9 mouse cellular contexts compared by ENCODE assay signal in the genomic region with DNA sequence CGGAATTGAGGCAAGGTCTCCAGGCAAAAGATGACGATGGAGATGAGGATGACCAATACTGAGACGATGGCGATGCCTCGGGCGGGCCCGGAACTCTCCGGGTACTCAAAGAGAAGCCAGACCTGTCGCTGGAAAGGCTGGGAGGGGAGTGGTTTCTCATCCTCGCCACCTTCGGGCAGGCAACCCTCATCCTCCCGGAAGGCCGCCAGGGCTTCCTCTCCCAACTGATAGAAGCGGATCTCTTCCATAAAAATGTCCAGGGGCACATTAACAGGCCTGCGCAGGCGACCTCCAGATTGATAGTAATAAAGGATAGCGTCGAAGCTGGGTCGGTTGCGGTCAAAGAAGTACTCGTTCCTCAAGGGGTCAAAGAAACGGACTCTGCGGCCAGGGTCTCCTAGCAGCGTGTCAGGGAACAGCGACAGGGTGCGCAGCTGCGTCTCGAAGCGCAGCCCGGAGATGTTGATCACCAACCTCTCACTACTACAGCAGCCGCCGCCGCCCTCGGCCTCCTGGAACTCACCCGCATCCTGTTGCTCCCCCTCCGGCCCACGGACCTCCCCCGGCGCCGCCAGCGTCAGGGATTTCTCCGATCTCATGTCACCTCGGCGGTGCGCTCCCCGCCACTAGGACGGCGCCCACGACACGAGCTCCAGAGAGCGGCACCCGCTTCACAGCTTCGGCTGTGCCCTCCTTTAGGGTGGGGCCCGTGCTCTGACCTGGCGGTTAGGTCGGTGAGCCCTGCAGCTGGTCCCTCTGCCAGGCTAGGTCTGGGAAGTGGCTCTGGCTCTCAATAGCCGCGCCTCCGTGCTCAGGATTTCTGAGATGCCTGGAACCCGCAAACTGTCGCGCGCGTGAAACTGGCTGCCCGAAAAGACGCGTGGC. TPM values are rescaled to one million over a fixed set of nuclear protein-coding genes. Genes with fewer than 3 reads are reported as not detected.
DNase-seq lines count a peak whose midpoint lies in the region; ATAC-seq lines count a peak whose summit lies in the region.
"Had no signal": no experiment of that assay in that cellular context is flagged by ENCODE, and none has a peak within 500 bp of the region (broad histone marks: within the 10 kb centered on the region; RNA-seq: fewer than 3 reads in every experiment).

No protein-coding gene starts in this region.

- peaks cover 19% of the 10 kb centered on the region for H3K4me1 ChIP-seq in kidney, embryonic 15.5 days
- H3K4me1 ChIP-seq in midbrain, embryonic 10.5 days = peaks cover 23% of the 10 kb centered on the region

- peaks cover 52% of the 10 kb centered on the region for H3K27me3 ChIP-seq in kidney, embryonic 15.5 days
- H3K27me3 ChIP-seq in midbrain, embryonic 10.5 days (ENCODE audit: low read depth, poor library complexity, severe bottlenecking) = peaks cover 67% of the 10 kb centered on the region

- peak overlapping the region; percentile 59 for H3K4me3 ChIP-seq in kidney, embryonic 15.5 days (replicated peaks)
- H3K4me3 ChIP-seq in midbrain, embryonic 10.5 days = peak overlapping the region; percentile 71

- WGBS in kidney, embryonic 15.5 days = under 1% methylated on average over 67 of the region's 67 CpGs
- 2% methylated on average over 67 of the region's 67 CpGs for WGBS in midbrain, embryonic 10.5 days

- peak; percentile 47 for ATAC-seq in kidney, embryonic 15.5 days (replicated peaks; ENCODE audit: low FRiP score)
- peak; percentile 22; the same call in 1 of the 2 replicates for ATAC-seq in common myeloid progenitor, adult 5-6 weeks (replicated peaks; ENCODE audit: low read depth, poor library complexity, severe bottlenecking)
- ATAC-seq in frontal cortex, adult (ENCODE audit: low TSS enrichment) = peak; percentile 29

- H3K36me3 ChIP-seq in kidney, embryonic 15.5 days = no peaks in the 10 kb centered on the region
- H3K36me3 ChIP-seq in midbrain, embryonic 10.5 days = no peaks in the 10 kb centered on the region

- no peak for DNase-seq in kidney, adult 9 months
- peak; percentile 44 to 72 for DNase-seq in layer of hippocampus, adult 18-20 months (ENCODE audit: low spot score in 2 of 2)
- peak; percentile 59 for DNase-seq in midbrain, embryonic 10.5 days (ENCODE audit: low spot score)
- DNase-seq in testis, postnatal 10 days (ENCODE audit: low spot score) = peak; percentile 59
- no peak for DNase-seq in ovary, postnatal 36 days (ENCODE audit: low spot score)

- H3K9me3 ChIP-seq in kidney, embryonic 15.5 days (replicated peaks) = no peaks in the 10 kb centered on the region
- no peaks in the 10 kb centered on the region for H3K9me3 ChIP-seq in midbrain, embryonic 10.5 days (replicated peaks)

- H3K4me2 ChIP-seq in kidney, embryonic 15.5 days = peak overlapping the region; percentile 98

- H3K9ac ChIP-seq in kidney, embryonic 15.5 days = peak overlapping the region; percentile 52

- no peak overlapping the region for H3K27ac ChIP-seq in kidney, embryonic 15.5 days
- peak overlapping the region; percentile 72 for H3K27ac ChIP-seq in midbrain, embryonic 10.5 days (replicated peaks)

RNA-seq across cellular contexts. Expression of a gene that starts 0.9 kb away (rescaled TPM):
- 2.3 and 3.2 TPM in 2 replicates for polyA plus RNA-seq in kidney, embryonic 15.5 days (2015; fragmentation: Nextera tagmentation; extraction: Ambion mirVana)
- total RNA-seq in common myeloid progenitor, adult 5-6 weeks (2017) = not detected in 2 replicates
- total RNA-seq in layer of hippocampus, adult 18-20 months (2021) = 10 to 100 TPM; 47.2 to 54.8 TPM
- 3.4 and 4.9 TPM in 2 replicates for polyA plus RNA-seq in midbrain, embryonic 10.5 days (2016; fragmentation: Nextera tagmentation; extraction: Ambion mirVana)
- total RNA-seq: neutrophil, adult 5-6 weeks had no signal

Comparison
In these comparisons a context has a peak if more than half of its experiments do, and no peak if none do; other contexts are left out.
1. DNase-seq: peak in layer of hippocampus, adult 18-20 months (2 of 2), midbrain, embryonic 10.5 days (single experiment) and testis, postnatal 10 days (single experiment); none in kidney, adult 9 months (single experiment) and ovary, postnatal 36 days (single experiment).
2. RNA of a gene that starts 0.9 kb away (total RNA-seq): 47.2 to 54.8 TPM in layer of hippocampus, adult 18-20 months; not detected in common myeloid progenitor, adult 5-6 weeks; every median in the first group is over 10 times any median in the second.
3. Peak in every context shown above with its lines, with median percentiles within 50 percentile points of each other: ATAC-seq.